Mouse (Mus musculus) activated CD4-positive, CD25-positive, alpha-beta regulatory T cell, adult 9 weeks (primary cell): ENCODE results near the gene Izumo4. TPM values are rescaled to one million over a fixed set of nuclear protein-coding genes. Genes with fewer than 3 reads are reported as not detected.

ENCODE experiments used
- polyA plus RNA-seq: library from polyadenylated mRNA; unstranded; fragments of 100-300 nt; shearing (Covaris generic); gene quantifications from one replicate; pipeline ENCODE4 v1.2.1, GENCODE M21; 2017

The Izumo4 gene
- polyA plus RNA-seq: 148 TPM

DNA sequence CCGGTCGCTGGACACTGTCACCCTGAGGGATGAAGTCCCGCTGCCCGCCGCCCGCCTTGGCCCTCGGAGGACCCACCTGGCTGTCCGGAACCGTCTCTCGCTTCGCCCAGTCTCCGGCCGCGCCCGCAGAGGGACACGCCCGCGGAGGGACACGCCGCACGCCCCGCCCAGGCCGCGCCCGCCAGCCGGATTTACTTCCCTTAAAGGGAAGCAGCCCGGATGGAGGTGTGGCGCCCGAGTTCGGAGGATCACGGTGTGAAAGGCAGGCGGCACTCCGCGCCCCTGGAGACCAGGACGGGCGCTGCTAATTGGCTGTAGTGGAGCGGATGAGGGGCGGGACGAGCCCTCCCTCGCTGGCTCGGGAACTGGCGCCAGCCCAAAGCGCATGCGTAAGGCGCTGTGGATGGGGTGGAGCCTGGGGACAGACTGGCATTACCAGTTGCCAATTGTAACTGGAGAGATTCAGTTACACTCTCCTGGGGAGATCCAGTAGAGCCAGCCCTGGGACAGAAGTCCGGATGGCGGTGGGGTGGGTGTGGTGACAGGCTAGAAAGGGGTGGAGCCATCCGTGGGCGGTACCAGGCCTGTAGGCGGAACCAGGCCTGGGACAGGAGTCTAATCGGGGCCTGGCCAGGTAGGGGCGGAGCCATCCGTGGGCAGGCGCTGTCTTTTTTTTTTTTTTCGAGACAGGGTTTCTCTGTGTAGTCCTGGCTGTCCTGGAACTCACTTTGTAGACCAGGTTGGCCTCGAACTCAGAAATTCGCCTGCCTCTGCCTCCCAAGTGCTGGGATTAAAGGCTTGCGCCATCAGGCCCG is at the start of gene Izumo4, which contains the start of gene Mob3a:
Izumo4 (plus strand) TSS at position 464 of the 815 bp plus-strand sequence.
Mob3a (minus strand) TSS at position 257 of the 815 bp plus-strand sequence.

DNA sequence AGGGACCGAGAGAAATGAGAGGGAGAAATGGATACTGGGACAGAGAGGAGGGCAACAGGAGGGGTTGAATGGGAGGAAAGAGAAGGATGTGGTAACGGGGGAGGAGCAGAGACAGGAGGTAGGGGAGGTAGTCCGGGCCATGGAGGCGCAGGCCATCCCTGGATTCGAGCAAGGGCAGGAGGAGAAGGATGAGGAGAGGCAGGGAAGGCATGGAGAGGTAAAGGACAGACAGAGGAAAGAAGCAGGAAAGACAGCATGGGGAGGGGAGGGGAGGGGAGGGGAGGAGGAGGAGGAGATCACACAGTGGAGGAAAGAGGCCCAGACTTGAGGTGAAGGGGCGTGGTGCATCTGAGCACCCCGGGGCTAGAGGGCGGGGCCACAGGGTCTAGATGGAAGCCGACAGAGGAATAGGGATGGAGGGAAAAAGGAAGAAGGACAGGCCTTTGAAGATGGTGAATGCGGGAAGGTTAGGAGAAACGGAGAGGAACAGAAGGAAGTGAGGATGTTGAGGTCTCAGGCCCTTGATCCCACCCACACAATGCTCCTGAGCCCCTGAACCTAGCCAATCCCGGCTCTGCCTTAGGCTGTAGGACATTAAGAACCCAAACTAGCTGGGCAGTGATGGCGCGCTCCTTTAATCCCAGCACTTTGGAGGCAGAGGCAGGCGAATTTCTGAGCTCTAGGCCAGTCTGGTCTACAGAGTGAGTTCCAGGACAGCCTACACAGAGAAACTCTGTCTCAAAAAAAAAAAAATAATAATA is 44.9 kb upstream of the Izumo4 start, which contains the start of gene Btbd2:
Btbd2 (minus strand) TSS at position 209 of the 761 bp plus-strand sequence.

DNA sequence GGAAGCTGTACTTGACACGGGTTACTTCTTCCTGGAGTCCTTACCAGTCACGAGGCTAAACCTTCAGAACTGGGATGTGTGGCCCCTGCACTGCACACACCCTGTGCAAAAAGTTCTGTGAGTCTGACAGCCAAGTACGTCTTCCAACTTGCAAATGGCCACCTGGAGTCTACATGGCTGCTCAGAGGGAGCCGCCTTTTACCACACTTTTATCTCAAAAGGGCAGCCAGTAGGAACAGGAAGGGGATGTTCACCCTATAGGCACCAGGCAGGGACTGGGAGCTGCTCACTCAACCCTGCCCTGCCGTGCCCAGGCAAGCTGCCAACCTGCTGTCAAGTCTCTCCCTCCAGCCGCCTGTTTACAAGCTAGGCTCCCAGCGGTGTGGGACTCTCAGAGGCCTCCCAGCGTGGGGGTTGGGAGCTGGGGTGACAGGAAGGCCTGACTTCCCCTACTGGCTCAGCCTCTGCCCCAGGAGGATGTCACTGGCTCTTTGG is 24.0 kb upstream of the Izumo4 start, which contains the start of gene Mknk2:
Mknk2 (minus strand) TSS at position 171 of the 495 bp plus-strand sequence.

DNA sequence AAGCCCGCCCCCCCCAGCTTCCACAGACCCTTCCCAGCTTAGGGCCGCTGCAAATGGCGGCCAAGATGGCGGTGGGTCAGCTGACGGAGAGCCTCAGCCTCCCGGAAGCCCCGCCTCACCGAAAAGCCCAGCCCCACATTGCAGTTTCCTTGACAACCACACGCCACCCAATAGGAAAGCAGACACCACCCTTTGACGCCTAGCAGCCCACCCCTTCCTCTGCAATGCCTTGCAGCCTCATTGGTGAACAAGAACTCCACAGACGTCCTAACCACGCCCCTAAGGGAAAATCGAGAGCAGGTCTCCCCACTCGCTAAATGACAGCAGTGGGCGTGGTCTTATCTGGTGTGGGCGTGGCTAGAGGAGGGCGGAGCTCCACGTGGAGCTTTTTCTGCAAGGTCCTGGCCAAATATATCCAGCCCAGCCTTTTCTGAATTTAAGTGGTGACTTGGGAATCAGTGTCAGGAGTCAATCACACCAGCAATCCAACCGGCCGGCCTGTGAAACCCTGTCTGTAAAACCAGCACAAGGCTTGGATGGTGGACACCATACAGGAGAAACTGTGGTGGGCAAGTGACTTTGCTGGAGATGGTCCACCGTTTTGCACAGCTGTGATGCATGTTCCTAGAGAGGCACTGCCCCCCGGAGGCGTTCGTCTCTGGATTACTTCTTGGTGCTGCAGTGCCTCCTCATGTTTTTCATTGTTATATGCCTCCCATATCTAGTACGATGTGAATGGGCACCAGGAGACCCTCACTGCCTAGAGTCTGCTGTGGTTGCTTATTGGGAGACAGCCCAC is 40.4 kb downstream of the Izumo4 start, which contains the start of gene Ap3d1:
Ap3d1 (minus strand) TSS at position 85 of the 799 bp plus-strand sequence.

DNA sequence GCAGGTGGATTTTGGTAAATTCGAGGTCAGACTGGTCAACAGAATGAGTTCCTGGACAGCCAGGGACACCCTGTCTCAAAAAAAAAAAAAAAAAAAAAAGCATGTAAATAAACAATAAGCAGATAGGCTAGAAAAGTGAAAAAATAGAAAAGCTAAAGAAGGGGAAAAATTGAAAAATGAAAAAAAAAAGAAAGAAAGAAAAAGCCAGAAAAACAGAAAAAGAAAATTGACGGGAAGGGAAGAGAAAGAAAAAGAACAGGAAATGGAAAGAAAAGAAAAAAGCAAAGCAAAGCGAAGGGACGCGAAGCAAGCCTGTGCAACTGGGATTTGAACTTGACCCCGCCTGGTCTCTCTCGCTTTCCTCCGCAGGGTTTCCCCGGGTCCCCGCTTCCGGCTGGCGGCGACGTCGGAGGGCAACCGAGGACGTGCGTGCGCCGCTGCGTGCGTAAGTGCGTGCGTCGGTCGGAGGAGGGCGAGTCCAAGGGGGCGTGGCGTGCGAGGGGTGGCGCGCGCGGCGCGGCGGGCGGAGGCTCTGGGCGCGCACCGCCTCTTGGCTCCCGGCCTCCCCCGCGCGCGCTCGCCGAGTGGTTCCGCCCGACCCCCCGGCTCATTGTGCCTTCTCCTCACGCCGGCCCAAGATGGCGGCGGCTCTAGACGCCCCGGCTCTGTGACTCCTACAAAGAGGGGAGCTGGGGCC is 52.8 kb downstream of the Izumo4 start, which contains the start of gene Dot1l:
Dot1l (plus strand) TSS at position 613 of the 697 bp plus-strand sequence.

Other genes starting within 250 kb of the Izumo4 start
- gene Onecut3, start 207.3 kb upstream of the Izumo4 start, polyA plus RNA-seq: not detected
- 0.07 TPM for gene Atp8b3, start 163.1 kb upstream of the Izumo4 start, polyA plus RNA-seq
- 47.1 TPM for gene Rexo1, start 140.6 kb upstream of the Izumo4 start, polyA plus RNA-seq
- gene Klf16, start 124.9 kb upstream of the Izumo4 start, polyA plus RNA-seq: 1.1 TPM
- 28.7 TPM for gene Abhd17a, start 111.8 kb upstream of the Izumo4 start, polyA plus RNA-seq
- gene Scamp4, start 99.3 kb upstream of the Izumo4 start, polyA plus RNA-seq: 115 TPM
- 4.6 TPM for gene Adat3, start 99.3 kb upstream of the Izumo4 start, polyA plus RNA-seq
- gene Gm49322, start 96.2 kb upstream of the Izumo4 start, polyA plus RNA-seq: 12.7 TPM
- 8.2 TPM for gene Csnk1g2, start 79.3 kb upstream of the Izumo4 start, polyA plus RNA-seq
- 2.7 TPM for gene Btbd2, start 45.1 kb upstream of the Izumo4 start, polyA plus RNA-seq
- gene Mknk2, start 24.1 kb upstream of the Izumo4 start, polyA plus RNA-seq: 19.0 TPM
- 412 TPM for gene Mob3a, start 207 bp upstream of the Izumo4 start, polyA plus RNA-seq
- 42.7 TPM for gene Ap3d1, start 40.1 kb downstream of the Izumo4 start, polyA plus RNA-seq
- 8.4 TPM for gene Dot1l, start 53.0 kb downstream of the Izumo4 start, polyA plus RNA-seq
- gene Sf3a2, start 96.0 kb downstream of the Izumo4 start, polyA plus RNA-seq: 75.0 TPM
- 206 TPM for gene Plekhj1, start 96.4 kb downstream of the Izumo4 start, polyA plus RNA-seq
- not detected for gene Amh, start 103.1 kb downstream of the Izumo4 start, polyA plus RNA-seq
- gene Jsrp1, start 111.3 kb downstream of the Izumo4 start, polyA plus RNA-seq: not detected
- gene Oaz1, start 124.5 kb downstream of the Izumo4 start, polyA plus RNA-seq: 2,065 TPM
- not detected for gene Lingo3, start 141.9 kb downstream of the Izumo4 start, polyA plus RNA-seq
- gene Lsm7, start 153.0 kb downstream of the Izumo4 start, polyA plus RNA-seq: 190 TPM
- gene Sppl2b, start 153.1 kb downstream of the Izumo4 start, polyA plus RNA-seq: 41.4 TPM
- not detected for gene Tmprss9, start 169.7 kb downstream of the Izumo4 start, polyA plus RNA-seq
- 242 TPM for gene Timm13, start 198.8 kb downstream of the Izumo4 start, polyA plus RNA-seq
- gene Lmnb2, start 216.1 kb downstream of the Izumo4 start, polyA plus RNA-seq: 16.4 TPM
- 93.9 TPM for gene Gadd45b, start 227.9 kb downstream of the Izumo4 start, polyA plus RNA-seq